Comparison of ENCODE assay signal across 7 mouse cellular contexts in genomic region chr3:152347227-152347626, GRCm38 (mm10). TPM values are rescaled to one million over a fixed set of nuclear protein-coding genes. Genes with fewer than 3 reads are reported as not detected.
DNase-seq lines count a peak whose midpoint lies in the region; ATAC-seq and TF ChIP-seq lines count a peak whose summit lies in the region.

No protein-coding gene starts in this region.

- WGBS in neural tube, embryonic 11.5 days, result 49% methylated on average over 3 of the region's 3 CpGs
- 37% methylated on average over 3 of the region's 3 CpGs for WGBS in stomach, postnatal 0 days

- no peaks in the 10 kb centered on the region for H3K27me3 ChIP-seq in neural tube, embryonic 11.5 days (ENCODE audit: control insufficient read depth, insufficient read depth, low read length)
- H3K27me3 ChIP-seq in stomach, postnatal 0 days (ENCODE audit: control insufficient read depth, insufficient read depth, low read length), result no peaks in the 10 kb centered on the region

- H3K9me3 ChIP-seq in neural tube, embryonic 11.5 days (ENCODE audit: control insufficient read depth, low read length), result no peaks in the 10 kb centered on the region
- H3K9me3 ChIP-seq in stomach, postnatal 0 days (ENCODE audit: control insufficient read depth, low read length), result no peaks in the 10 kb centered on the region

- no peak overlapping the region for H3K9ac ChIP-seq in neural tube, embryonic 11.5 days (ENCODE audit: low read length)
- peak overlapping the region; percentile 87 for H3K9ac ChIP-seq in stomach, postnatal 0 days (ENCODE audit: low read length)

- H3K4me3 ChIP-seq in neural tube, embryonic 11.5 days (ENCODE audit: low read depth, low read length), result peak overlapping the region; percentile 91
- H3K4me3 ChIP-seq in stomach, postnatal 0 days (ENCODE audit: low read depth, low read length), result peak overlapping the region; percentile 63

- peak overlapping the region; percentile 50 for H3K4me2 ChIP-seq in neural tube, embryonic 11.5 days (ENCODE audit: low read depth)
- H3K4me2 ChIP-seq in stomach, postnatal 0 days (replicated peaks; ENCODE audit: low read depth), result peak overlapping the region; percentile 56

- no peak for DNase-seq in neural tube, embryonic 11.5 days (ENCODE audit: low spot score)
- DNase-seq in neural tube, embryonic 10.5 days (ENCODE audit: extremely low spot score, low spot score), result no peak
- peak; percentile 14 for DNase-seq in liver
- DNase-seq in stomach, postnatal 0 days (ENCODE audit: low spot score), result no peak
- DNase-seq in left cerebral cortex, adult 11 months (ENCODE audit: low spot score), result no peak
- DNase-seq in kidney, postnatal 36 days, result no peak

- peaks cover 4% of the 10 kb centered on the region; the same call in 1 of the 2 replicates for H3K4me1 ChIP-seq in neural tube, embryonic 11.5 days (ENCODE audit: control insufficient read depth, insufficient read depth, low read length)
- no peaks in the 10 kb centered on the region for H3K4me1 ChIP-seq in stomach, postnatal 0 days (replicated peaks; ENCODE audit: control insufficient read depth, insufficient read depth)

- TF ChIP-seq CTCF in stomach, postnatal 0 days (IDR thresholded peaks at IDR 0.05; ENCODE audit: low read depth), result no peak

- H3K36me3 ChIP-seq in neural tube, embryonic 11.5 days (ENCODE audit: control insufficient read depth, insufficient read depth, low read length), result no peaks in the 10 kb centered on the region
- no peaks in the 10 kb centered on the region for H3K36me3 ChIP-seq in stomach, postnatal 0 days (ENCODE audit: control insufficient read depth, insufficient read depth, low read length)

- TF ChIP-seq EP300 in stomach, postnatal 0 days (optimal IDR thresholded peaks at IDR 0.05), result no peak

- no peak overlapping the region for H3K27ac ChIP-seq in neural tube, embryonic 11.5 days (ENCODE audit: low read depth, low read length)
- peak overlapping the region; percentile 84; the same call in 1 of the 2 replicates for H3K27ac ChIP-seq in stomach, postnatal 0 days (replicated peaks)

- no peak for ATAC-seq in neural tube, embryonic 11.5 days (ENCODE audit: insufficient read depth, low FRiP score, low TSS enrichment)
- ATAC-seq in erythroblast, adult 5-6 weeks (replicated peaks; ENCODE audit: low FRiP score, poor library complexity, severe bottlenecking), result peak; percentile 40
- ATAC-seq in stomach, postnatal 0 days (ENCODE audit: low FRiP score, low TSS enrichment), result no peak

RNA-seq across cellular contexts. Expression of gene Usp33, which starts 0.9 kb away (rescaled TPM):
- polyA plus RNA-seq in neural tube, embryonic 11.5 days (2014; fragmentation: Nextera tagmentation; extraction: Ambion mirVana), result 81.3 and 81.9 TPM in 2 replicates
- 55.0 and 59.6 TPM in 2 replicates for total RNA-seq in erythroblast, adult 5-6 weeks (2015; ENCODE audit: low replicate concordance)
- total RNA-seq in erythroblast, adult 5-6 weeks (2017; ENCODE audit: low replicate concordance), result 145 and 182 TPM in 2 replicates
- polyA plus RNA-seq in stomach, postnatal 0 days (2015; fragmentation: Nextera tagmentation; extraction: Ambion mirVana), result 15.7 and 16.1 TPM in 2 replicates

RNA-seq across cellular contexts. Expression of gene Miga1, which starts 7.0 kb away (rescaled TPM):
- polyA plus RNA-seq in neural tube, embryonic 11.5 days (2014; fragmentation: Nextera tagmentation; extraction: Ambion mirVana), result 19.4 and 20.6 TPM in 2 replicates
- 3.3 and 5.0 TPM in 2 replicates for total RNA-seq in erythroblast, adult 5-6 weeks (2015; ENCODE audit: low replicate concordance)
- total RNA-seq in erythroblast, adult 5-6 weeks (2017; ENCODE audit: low replicate concordance), result 2.1 and 6.3 TPM in 2 replicates
- 3.5 and 3.6 TPM in 2 replicates for polyA plus RNA-seq in stomach, postnatal 0 days (2015; fragmentation: Nextera tagmentation; extraction: Ambion mirVana)

RNA-seq across cellular contexts. Expression of gene Zzz3, which starts 48.0 kb away (rescaled TPM):
- 59.4 and 64.6 TPM in 2 replicates for polyA plus RNA-seq in neural tube, embryonic 11.5 days (2014; fragmentation: Nextera tagmentation; extraction: Ambion mirVana)
- 12.1 and 16.9 TPM in 2 replicates for total RNA-seq in erythroblast, adult 5-6 weeks (2015; ENCODE audit: low replicate concordance)
- 15.5 and 16.9 TPM in 2 replicates for total RNA-seq in erythroblast, adult 5-6 weeks (2017; ENCODE audit: low replicate concordance)
- 19.0 and 22.8 TPM in 2 replicates for polyA plus RNA-seq in stomach, postnatal 0 days (2015; fragmentation: Nextera tagmentation; extraction: Ambion mirVana)
